Mouse (Mus musculus) cerebellum, adult 2 months (tissue): Measurements from ENCODE around the gene Helb.

Experiments
- CTCF ChIP-seq: fragments of 200-500 bp; IDR thresholded peaks from 2 replicates; pipeline ENCODE4 v1.5.1; 2011; ENCODE audit warnings: low read depth, mild to moderate bottlenecking, control low read depth, low read length, moderate library complexity, borderline replicate concordance; ENCODE audit not compliant: insufficient read depth
- POLR2A ChIP-seq: fragments of 200-500 bp; IDR thresholded peaks from 2 replicates; pipeline ENCODE4 v1.6.1; 2011; ENCODE audit warnings: low read length, control low read depth, borderline replicate concordance; ENCODE audit not compliant: insufficient read depth

- TF ChIP-seq CTCF, result no peak
- TF ChIP-seq POLR2A, result no peak
These were observed 77.0 kb downstream of the Helb start for GRCm38 (mm10) chr10:120035824-120036223.
